Mouse (Mus musculus): ENCODE measurements around the gene Tbc1d1. TPM values are rescaled to one million over a fixed set of nuclear protein-coding genes. Genes with fewer than 3 reads are reported as not detected.

Tbc1d1 gene
- polyA plus RNA-seq, 1 experiment from 2014 or later, result 21.1 TPM

- Histone ChIP-seq H3K4me3 (no peak overlapping the region), H3K9ac (replicated peaks) (no peak overlapping the region), H3K36me3 (no peaks in the 10 kb centered on the region), H3K9me3 (no peaks in the 10 kb centered on the region), H3K27me3 (no peaks in the 10 kb centered on the region), H3K4me1 (peaks cover 20% of the 10 kb centered on the region), H3K4me2 (replicated peaks) (no peak overlapping the region), H3K27ac (replicated peaks) (no peak overlapping the region)
- 72% methylated on average over 7 of the region's 7 CpGs for WGBS
- ATAC-seq (ENCODE audit: low FRiP score, low read depth), result no peak
These were observed 220.4 kb downstream of the Tbc1d1 start for GRCm38 (mm10) chr5:64376466-64376865.

- no peak overlapping the region for H3K4me2 ChIP-seq (replicated peaks)
- no peak for ATAC-seq (ENCODE audit: low FRiP score, low read depth)
- H3K27me3 ChIP-seq, result no peaks in the 10 kb centered on the region
- H3K27ac ChIP-seq (replicated peaks), result no peak overlapping the region
- WGBS, result 87% methylated on average over 8 of the region's 8 CpGs
- no peaks in the 10 kb centered on the region for H3K36me3 ChIP-seq
- no peaks in the 10 kb centered on the region for H3K9me3 ChIP-seq
- peaks cover 27% of the 10 kb centered on the region for H3K4me1 ChIP-seq
- no peak overlapping the region for H3K4me3 ChIP-seq
- H3K9ac ChIP-seq (replicated peaks), result no peak overlapping the region
These were observed 221.6 kb downstream of the Tbc1d1 start for GRCm38 (mm10) chr5:64377705-64378104.

- H3K27ac ChIP-seq (replicated peaks), result 0 out of 2 replicates have a peak overlapping the region, but pooled peaks have one; percentile 25
These were observed 222.6 kb downstream of the Tbc1d1 start for GRCm38 (mm10) chr5:64378591-64379275.

GRCm38 (mm10) chr5:64379829-64380228, 223.7 kb downstream of the Tbc1d1 start:
- Histone ChIP-seq H3K36me3 (no peaks in the 10 kb centered on the region), H3K4me2 (replicated peaks) (no peak overlapping the region), H3K27ac (replicated peaks) (no peak overlapping the region), H3K4me3 (no peak overlapping the region), H3K9ac (replicated peaks) (no peak overlapping the region), H3K27me3 (no peaks in the 10 kb centered on the region), H3K4me1 (peaks cover 28% of the 10 kb centered on the region), H3K9me3 (no peaks in the 10 kb centered on the region)
- no peak for ATAC-seq (ENCODE audit: low FRiP score, low read depth)
- 85% methylated on average over 5 of the region's 5 CpGs for WGBS

More at GRCm38 (mm10) chr5:64378591-64379275, 222.6 kb downstream of the Tbc1d1 start:
- Histone ChIP-seq H3K4me3 (no peak overlapping the region), H3K4me1 (peaks cover 28% of the 10 kb centered on the region), H3K4me2 (replicated peaks) (no peak overlapping the region), H3K27me3 (no peaks in the 10 kb centered on the region), H3K9ac (replicated peaks) (no peak overlapping the region), H3K9me3 (no peaks in the 10 kb centered on the region), H3K36me3 (no peaks in the 10 kb centered on the region)
- ATAC-seq (ENCODE audit: low FRiP score, low read depth), result no peak
- 72% methylated on average over 13 of the region's 13 CpGs for WGBS

GRCm38 (mm10) chr5:64380698-64381375, 224.7 kb downstream of the Tbc1d1 start:
- no peaks in the 10 kb centered on the region for H3K9me3 ChIP-seq
- H3K4me2 ChIP-seq (replicated peaks), result no peak overlapping the region
- peak; percentile 23; the same call in 1 of the 2 replicates for ATAC-seq (ENCODE audit: low FRiP score, low read depth)
- H3K4me1 ChIP-seq, result peaks cover 20% of the 10 kb centered on the region
- WGBS, result 67% methylated on average over 11 of the region's 11 CpGs
- no peaks in the 10 kb centered on the region for H3K27me3 ChIP-seq
- 0 out of 2 replicates have a peak overlapping the region, but pooled peaks have one; percentile 20 for H3K9ac ChIP-seq (replicated peaks)
- no peaks in the 10 kb centered on the region for H3K36me3 ChIP-seq
- 0 out of 2 replicates have a peak overlapping the region, but pooled peaks have one; percentile 35 for H3K27ac ChIP-seq (replicated peaks)
- no peak overlapping the region for H3K4me3 ChIP-seq

- Histone ChIP-seq H3K4me1 (peaks cover 20% of the 10 kb centered on the region), H3K9ac (replicated peaks) (peak overlapping the region; percentile 31; the same call in 1 of the 2 replicates)
These were observed 225.4 kb downstream of the Tbc1d1 start for GRCm38 (mm10) chr5:64381538-64381937.

GRCm38 (mm10) chr5:64382451-64383057, 226.4 kb downstream of the Tbc1d1 start:
- Histone ChIP-seq H3K9ac (replicated peaks) (no peak overlapping the region), H3K4me3 (no peak overlapping the region), H3K36me3 (no peaks in the 10 kb centered on the region), H3K27me3 (no peaks in the 10 kb centered on the region), H3K4me2 (replicated peaks) (no peak overlapping the region), H3K4me1 (peaks cover 20% of the 10 kb centered on the region), H3K27ac (replicated peaks) (no peak overlapping the region), H3K9me3 (no peaks in the 10 kb centered on the region)
- peak; percentile 70 for ATAC-seq (ENCODE audit: low FRiP score, low read depth)
- 16% methylated on average over 8 of the region's 8 CpGs for WGBS

More at GRCm38 (mm10) chr5:64381538-64381937, 225.4 kb downstream of the Tbc1d1 start:
- no peaks in the 10 kb centered on the region for H3K36me3 ChIP-seq
- H3K4me2 ChIP-seq (replicated peaks), result no peak overlapping the region
- 27% methylated on average over 8 of the region's 8 CpGs for WGBS
- H3K27me3 ChIP-seq, result no peaks in the 10 kb centered on the region
- peak overlapping the region; percentile 1; the same call in 1 of the 2 replicates for H3K27ac ChIP-seq (replicated peaks)
- H3K9me3 ChIP-seq, result no peaks in the 10 kb centered on the region
- no peak for ATAC-seq (ENCODE audit: low FRiP score, low read depth)
- no peak overlapping the region for H3K4me3 ChIP-seq

- no peaks in the 10 kb centered on the region for H3K27me3 ChIP-seq
- H3K4me3 ChIP-seq, result no peak overlapping the region
- H3K4me2 ChIP-seq (replicated peaks), result no peak overlapping the region
- H3K27ac ChIP-seq (replicated peaks), result no peak overlapping the region
- WGBS, result 67% methylated on average over 4 of the region's 4 CpGs
- H3K9ac ChIP-seq (replicated peaks), result no peak overlapping the region
- no peaks in the 10 kb centered on the region for H3K36me3 ChIP-seq
- ATAC-seq (ENCODE audit: low FRiP score, low read depth), result no peak
- H3K9me3 ChIP-seq, result no peaks in the 10 kb centered on the region
- peaks cover 20% of the 10 kb centered on the region for H3K4me1 ChIP-seq
These were observed 227.1 kb downstream of the Tbc1d1 start for GRCm38 (mm10) chr5:64383215-64383614.

GRCm38 (mm10) chr5:64384546-64384945, 228.4 kb downstream of the Tbc1d1 start:
- 67% methylated on average over 6 of the region's 6 CpGs for WGBS
- no peak for ATAC-seq (ENCODE audit: low FRiP score, low read depth)
- Histone ChIP-seq H3K9me3 (no peaks in the 10 kb centered on the region), H3K4me2 (replicated peaks) (no peak overlapping the region), H3K4me1 (peaks cover 22% of the 10 kb centered on the region), H3K27ac (replicated peaks) (no peak overlapping the region), H3K27me3 (no peaks in the 10 kb centered on the region), H3K4me3 (no peak overlapping the region), H3K36me3 (no peaks in the 10 kb centered on the region), H3K9ac (replicated peaks) (no peak overlapping the region)

GRCm38 (mm10) chr5:64386996-64387395, 230.9 kb downstream of the Tbc1d1 start:
- Histone ChIP-seq H3K9ac (replicated peaks) (no peak overlapping the region), H3K4me2 (replicated peaks) (no peak overlapping the region), H3K4me3 (no peak overlapping the region), H3K9me3 (no peaks in the 10 kb centered on the region), H3K27me3 (peaks cover 3% of the 10 kb centered on the region; the same call in 1 of the 2 replicates), H3K36me3 (no peaks in the 10 kb centered on the region), H3K4me1 (peaks cover 19% of the 10 kb centered on the region), H3K27ac (replicated peaks) (no peak overlapping the region)
- WGBS, result 82% methylated on average over 3 of the region's 3 CpGs
- no peak for ATAC-seq (ENCODE audit: low FRiP score, low read depth)

- Histone ChIP-seq H3K4me2 (replicated peaks) (no peak overlapping the region), H3K36me3 (no peaks in the 10 kb centered on the region), H3K9ac (replicated peaks) (no peak overlapping the region), H3K4me3 (no peak overlapping the region), H3K9me3 (no peaks in the 10 kb centered on the region), H3K4me1 (peaks cover 15% of the 10 kb centered on the region), H3K27me3 (peaks cover 3% of the 10 kb centered on the region; the same call in 1 of the 2 replicates), H3K27ac (replicated peaks) (no peak overlapping the region)
- WGBS, result 40% methylated on average over 6 of the region's 6 CpGs
- peak; percentile 38; the same call in 1 of the 2 replicates for ATAC-seq (ENCODE audit: low FRiP score, low read depth)
These were observed 233.3 kb downstream of the Tbc1d1 start for GRCm38 (mm10) chr5:64389202-64389929.

Data from midbrain, embryonic 12.5 days (tissue).